Mouse (Mus musculus): ENCODE measurements at regions not wholly inside any gene's neighbourhood (a gene's known extent, or its start where the extent isn't known, plus 50 kb on each side); places are given as distances from the start of the nearest gene placed in this dataset.
"Not testable (repeated sequence)": the region's sequence is repeated elsewhere in the genome, so short reads cannot be mapped to it uniquely, and the experiment has no call there.

DNA sequence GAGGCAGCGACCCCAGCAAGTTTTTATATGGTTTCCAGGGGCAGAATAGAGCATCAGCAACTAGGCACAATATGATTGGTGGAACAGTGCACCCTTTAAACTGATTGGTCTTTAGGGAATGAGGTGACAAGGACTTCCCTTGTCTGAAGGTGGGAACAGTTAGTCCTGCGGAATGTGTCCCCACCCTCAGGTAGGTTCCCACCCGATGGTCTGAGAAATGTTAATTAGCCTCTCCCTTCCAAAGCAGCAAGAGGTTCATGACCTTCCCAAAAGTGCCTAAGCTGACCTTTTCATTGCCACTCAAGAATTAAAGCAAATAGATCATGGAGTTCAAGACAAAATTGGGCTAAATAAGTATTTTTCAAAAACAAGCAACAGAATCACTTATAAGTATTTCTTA lies 248.8 kb upstream of the Gje1 start:
- not testable (repeated sequence) for H3K27ac ChIP-seq; H3K9me3 ChIP-seq; H3K4me2 ChIP-seq; H3K4me3 ChIP-seq; H3K9ac ChIP-seq; H3K27me3 ChIP-seq; H3K4me1 ChIP-seq; ATAC-seq (ENCODE audit: borderline replicate concordance, extremely low read depth, low FRiP score, low TSS enrichment); H3K36me3 ChIP-seq
- WGBS: 74% methylated on average over 3 of the region's 3 CpGs

DNA sequence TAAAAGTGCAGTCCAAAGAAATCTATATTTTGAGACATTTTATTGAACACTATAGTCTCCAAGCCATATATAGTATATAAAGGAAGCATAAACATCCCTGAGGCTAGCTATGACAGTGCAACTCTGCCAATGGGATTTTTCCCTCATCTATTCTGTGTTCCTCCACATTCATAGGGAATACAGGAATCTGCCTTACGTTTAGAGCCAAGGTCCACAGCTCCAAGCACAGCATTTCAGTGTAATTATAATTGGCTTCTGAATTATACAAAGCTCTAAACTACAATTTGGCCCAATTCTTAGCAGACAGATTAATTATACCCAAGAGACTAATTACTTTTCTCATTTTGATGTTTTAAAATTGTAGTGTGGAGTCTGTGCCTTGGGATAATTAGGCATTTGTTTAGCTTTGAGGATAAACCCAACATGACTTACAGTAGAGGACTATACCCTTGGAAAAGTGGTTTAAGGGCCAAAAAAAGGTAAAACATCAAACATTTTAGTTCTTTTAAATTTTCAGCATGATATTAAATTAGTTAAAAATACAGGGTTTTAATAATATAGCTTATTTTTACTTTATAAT lies 235.0 kb upstream of the Gje1 start:
- no peak overlapping the region for H3K27ac ChIP-seq
- 41% methylated on average over 1 of the region's 1 CpGs for WGBS
- no peak overlapping the region for H3K4me2 ChIP-seq
- no peaks in the 10 kb centered on the region for H3K4me1 ChIP-seq
- H3K27me3 ChIP-seq: no peaks in the 10 kb centered on the region
- no peak overlapping the region for H3K4me3 ChIP-seq
- ATAC-seq (ENCODE audit: borderline replicate concordance, extremely low read depth, low FRiP score, low TSS enrichment): no peak
- no peaks in the 10 kb centered on the region for H3K9me3 ChIP-seq
- H3K9ac ChIP-seq: no peak overlapping the region
- no peaks in the 10 kb centered on the region for H3K36me3 ChIP-seq

DNA sequence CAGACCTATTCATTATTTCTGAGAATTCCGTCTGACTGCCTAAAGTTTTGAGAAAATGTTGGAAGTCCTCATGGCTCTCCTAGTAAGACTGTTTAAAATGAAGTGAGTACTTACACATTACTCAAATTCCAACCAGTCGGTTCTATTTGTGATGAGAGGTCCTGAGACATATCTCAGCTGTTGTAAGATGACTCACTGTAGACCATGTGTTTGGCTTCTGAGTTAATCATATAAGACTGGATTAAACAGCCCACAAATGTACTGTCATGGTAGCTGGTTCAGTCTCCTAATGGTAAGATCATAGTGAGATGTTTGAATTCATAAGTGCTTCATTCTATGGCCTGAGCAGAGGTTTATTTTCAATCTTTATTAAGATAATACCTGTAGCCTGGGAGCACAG lies 223.9 kb upstream of the Gje1 start:
- Histone ChIP-seq H3K4me1 (no peaks in the 10 kb centered on the region), H3K27ac (no peak overlapping the region), H3K27me3 (no peaks in the 10 kb centered on the region), H3K4me3 (no peak overlapping the region), H3K4me2 (no peak overlapping the region), H3K9ac (no peak overlapping the region), H3K9me3 (no peaks in the 10 kb centered on the region), H3K36me3 (no peaks in the 10 kb centered on the region)
- WGBS: 24% methylated on average over 2 of the region's 2 CpGs
- ATAC-seq (ENCODE audit: borderline replicate concordance, extremely low read depth, low FRiP score, low TSS enrichment): peak; percentile 39; the same call in 1 of the 2 replicates
